ENCODE assay signal across 8 mouse cellular contexts in genomic region chr6:86404996-86405395, GRCm38 (mm10). TPM values are rescaled to one million over a fixed set of nuclear protein-coding genes. Genes with fewer than 3 reads are reported as not detected.
A peak's percentile ranks its signal among the peaks of the same experiment; 100 is the strongest.
DNase-seq lines count a peak whose midpoint lies in the region; ATAC-seq and TF ChIP-seq lines count a peak whose summit lies in the region.

No protein-coding gene starts in this region.

- peak overlapping the region; percentile 66 for H3K4me2 ChIP-seq in hindbrain, postnatal 0 days (ENCODE audit: low read depth, low read length)

- TF ChIP-seq CTCF in hindbrain, postnatal 0 days (IDR thresholded peaks at IDR 0.05; ENCODE audit: low read depth): no peak

- H3K27ac ChIP-seq in hindbrain, postnatal 0 days: peak overlapping the region; percentile 100

- WGBS in hindbrain, postnatal 0 days: 0% methylated on average over 11 of the region's 11 CpGs

- no peaks in the 10 kb centered on the region for H3K9me3 ChIP-seq in megakaryocyte, embryonic 14.5 days
- no peaks in the 10 kb centered on the region for H3K9me3 ChIP-seq in hindbrain, postnatal 0 days (ENCODE audit: low read length)

- peaks cover 18% of the 10 kb centered on the region for H3K36me3 ChIP-seq in megakaryocyte, embryonic 14.5 days (replicated peaks; ENCODE audit: low read length)
- H3K36me3 ChIP-seq in hindbrain, postnatal 0 days (ENCODE audit: insufficient read depth, low read length): no peaks in the 10 kb centered on the region

- peaks cover 45% of the 10 kb centered on the region for H3K4me1 ChIP-seq in megakaryocyte, embryonic 14.5 days
- H3K4me1 ChIP-seq in hindbrain, postnatal 0 days (ENCODE audit: insufficient read depth, low read length): peaks cover 12% of the 10 kb centered on the region

- peak; percentile 28 for DNase-seq in embryo, embryonic 10 days (ENCODE audit: low spot score)
- peak; percentile 15 for DNase-seq in hindbrain, postnatal 0 days (ENCODE audit: low spot score)
- peak; percentile 30 for DNase-seq in neural tube, embryonic 10.5 days (ENCODE audit: extremely low spot score, low spot score)
- no peak for DNase-seq in urinary bladder, postnatal 10 days (ENCODE audit: low spot score)
- no peak for DNase-seq in natural killer cell, adult 2 months (ENCODE audit: low spot score in 2 of 2)
- no peak for DNase-seq in right cerebral cortex, postnatal 25 days

- no peaks in the 10 kb centered on the region for H3K27me3 ChIP-seq in megakaryocyte, embryonic 14.5 days (replicated peaks)
- H3K27me3 ChIP-seq in hindbrain, postnatal 0 days (ENCODE audit: insufficient read depth, low read length): no peaks in the 10 kb centered on the region

- ATAC-seq in megakaryocyte, adult 5-6 weeks (ENCODE audit: poor library complexity, severe bottlenecking): no peak
- no peak for ATAC-seq in hindbrain, postnatal 0 days

- peak overlapping the region; percentile 99 for H3K9ac ChIP-seq in hindbrain, postnatal 0 days (replicated peaks; ENCODE audit: low read length)

- H3K4me3 ChIP-seq in megakaryocyte, embryonic 14.5 days (replicated peaks): peak overlapping the region; percentile 93
- peak overlapping the region; percentile 89 for H3K4me3 ChIP-seq in hindbrain, postnatal 0 days (ENCODE audit: low read length)

RNA-seq across cellular contexts. Expression of gene Tia1, which starts 1.0 kb away (rescaled TPM):
- 2.0 and 6.4 TPM in 2 replicates for polyA plus RNA-seq in megakaryocyte, embryonic 14.5 days (2012; ENCODE audit: insufficient read depth, low replicate concordance)
- 66.4 and 69.8 TPM in 2 replicates for total RNA-seq in megakaryocyte, adult 5-6 weeks (2015)
- 41.0 and 67.0 TPM in 2 replicates for total RNA-seq in megakaryocyte, adult 5-6 weeks (2017)
- 138 and 148 TPM in 2 replicates for total RNA-seq in hindbrain, postnatal 0 days (2014; rRNA removed)
- 190 and 211 TPM in 2 replicates for polyA plus RNA-seq in hindbrain, postnatal 0 days (2015; fragmentation: Nextera tagmentation; extraction: Ambion mirVana)

RNA-seq across cellular contexts. Expression of gene Pcyox1, which starts 8.0 kb away (rescaled TPM):
- 8.2 and 12.4 TPM in 2 replicates for polyA plus RNA-seq in megakaryocyte, embryonic 14.5 days (2012; ENCODE audit: insufficient read depth, low replicate concordance)
- 37.9 and 47.9 TPM in 2 replicates for total RNA-seq in megakaryocyte, adult 5-6 weeks (2015)
- 62.6 and 84.6 TPM in 2 replicates for total RNA-seq in megakaryocyte, adult 5-6 weeks (2017)
- 74.3 and 80.9 TPM in 2 replicates for total RNA-seq in hindbrain, postnatal 0 days (2014; rRNA removed)
- 102 and 104 TPM in 2 replicates for polyA plus RNA-seq in hindbrain, postnatal 0 days (2015; fragmentation: Nextera tagmentation; extraction: Ambion mirVana)

RNA-seq across cellular contexts. Expression of gene Gm44790, which starts 21.5 kb away (rescaled TPM):
- not detected in 2 replicates for polyA plus RNA-seq in megakaryocyte, embryonic 14.5 days (2012; ENCODE audit: insufficient read depth, low replicate concordance)
- not detected in 2 replicates for total RNA-seq in megakaryocyte, adult 5-6 weeks (2015)
- not detected in 2 replicates for total RNA-seq in megakaryocyte, adult 5-6 weeks (2017)
- not detected in 2 replicates for total RNA-seq in hindbrain, postnatal 0 days (2014; rRNA removed)
- not detected in 2 replicates for polyA plus RNA-seq in hindbrain, postnatal 0 days (2015; fragmentation: Nextera tagmentation; extraction: Ambion mirVana)

RNA-seq across cellular contexts. Expression of gene C87436, which starts 33.2 kb away (rescaled TPM):
- polyA plus RNA-seq in megakaryocyte, embryonic 14.5 days (2012; ENCODE audit: insufficient read depth, low replicate concordance): 5.3 TPM in 1 of 2 replicates, not detected in the other
- total RNA-seq in megakaryocyte, adult 5-6 weeks (2015): 24.8 and 34.1 TPM in 2 replicates
- total RNA-seq in megakaryocyte, adult 5-6 weeks (2017): 23.5 and 33.1 TPM in 2 replicates
- 14.4 and 17.6 TPM in 2 replicates for total RNA-seq in hindbrain, postnatal 0 days (2014; rRNA removed)
- polyA plus RNA-seq in hindbrain, postnatal 0 days (2015; fragmentation: Nextera tagmentation; extraction: Ambion mirVana): 15.9 and 19.6 TPM in 2 replicates

RNA-seq across cellular contexts. Expression of gene Snrpg, which starts 33.9 kb away (rescaled TPM):
- polyA plus RNA-seq in megakaryocyte, embryonic 14.5 days (2012; ENCODE audit: insufficient read depth, low replicate concordance): 2.9 and 11.4 TPM in 2 replicates
- 321 and 326 TPM in 2 replicates for total RNA-seq in megakaryocyte, adult 5-6 weeks (2015)
- total RNA-seq in megakaryocyte, adult 5-6 weeks (2017): 25.7 and 28.4 TPM in 2 replicates
- total RNA-seq in hindbrain, postnatal 0 days (2014; rRNA removed): 45.1 and 48.1 TPM in 2 replicates
- polyA plus RNA-seq in hindbrain, postnatal 0 days (2015; fragmentation: Nextera tagmentation; extraction: Ambion mirVana): 278 and 289 TPM in 2 replicates

Comparison
In these comparisons a context has a peak if more than half of its experiments do, and no peak if none do; other contexts are left out.
1. DNase-seq: peak in embryo, embryonic 10 days (single experiment), hindbrain, postnatal 0 days (single experiment) and neural tube, embryonic 10.5 days (single experiment); none in urinary bladder, postnatal 10 days (single experiment), natural killer cell, adult 2 months (0 of 2) and right cerebral cortex, postnatal 25 days (single experiment).